Mouse (Mus musculus): ENCODE measurements at regions not wholly inside any gene's neighbourhood (a gene's known extent, or its start where the extent isn't known, plus 50 kb on each side); places are given as distances from the start of the nearest gene placed in this dataset.

DNA sequence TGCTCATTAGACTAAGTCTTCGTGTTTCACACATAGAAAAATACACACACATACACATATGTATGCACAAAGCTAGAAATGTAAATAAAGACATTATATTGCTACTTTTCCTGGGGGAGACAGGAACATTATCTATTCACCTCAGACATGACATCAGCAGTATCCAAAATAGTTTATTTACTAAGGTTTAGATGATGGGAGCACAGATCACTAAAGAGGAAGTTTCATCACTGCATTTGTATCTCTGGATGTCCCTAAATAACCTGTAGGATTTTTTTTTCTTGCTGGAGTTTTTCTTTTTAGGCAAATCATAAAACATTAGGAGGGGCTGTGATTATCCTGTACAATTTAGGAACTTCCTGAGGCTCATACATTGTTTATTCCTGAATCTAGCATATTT lies 576.1 kb upstream of the Gje1 start:
- no peak for TF ChIP-seq CTCF (conservative IDR thresholded peaks at IDR 0.05; ENCODE audit: low read length)
- TF ChIP-seq NANOG (IDR thresholded peaks at IDR 0.05; ENCODE audit: borderline replicate concordance, low read length): no peak
